Mouse (Mus musculus) spleen, adult 18-20 months (tissue): ENCODE measurements around the gene Mllt6.
A peak's percentile ranks its signal among the peaks of the same experiment; 100 is the strongest.
"Not testable (repeated sequence)": the region's sequence is repeated elsewhere in the genome, so short reads cannot be mapped to it uniquely, and the experiment has no call there.

Experiments used
- DNase-seq, 2 experiments: peaks; one replicate each; pipeline ENCODE4 v3.0.0; 2022; ENCODE audit warnings: mixed read lengths in 2 of 2

Mllt6 gene

DNA sequence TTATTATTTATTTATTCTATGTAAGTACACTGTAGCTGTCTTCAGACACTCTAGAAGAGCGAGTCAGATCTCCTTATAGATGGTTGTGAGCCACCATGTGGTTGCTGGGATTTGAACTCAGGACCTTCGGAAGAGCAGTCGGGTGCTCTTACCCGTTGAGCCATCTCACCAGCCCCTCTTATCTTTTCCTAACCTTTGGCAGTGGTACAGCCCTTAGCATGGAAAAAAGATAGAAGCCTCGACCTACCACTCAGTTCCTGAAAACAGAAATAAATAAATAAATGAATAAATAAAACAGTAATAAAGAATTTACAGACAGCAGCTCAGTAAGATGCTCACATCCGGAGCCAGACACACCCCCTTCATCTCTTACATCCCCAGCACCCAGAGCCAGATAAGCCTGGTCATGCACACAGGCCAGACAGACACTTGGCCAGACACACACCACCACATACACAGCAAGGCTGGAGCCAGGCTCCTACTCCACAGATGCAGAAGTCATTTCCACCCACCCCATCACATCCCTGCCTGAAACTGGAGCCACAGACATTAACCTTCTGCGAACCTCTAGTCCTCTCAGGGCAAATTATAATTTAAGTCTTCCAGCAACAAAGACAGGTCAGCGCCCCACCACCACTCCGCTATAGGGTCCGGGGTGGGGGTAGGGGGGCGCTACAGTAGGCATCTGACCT is 34.1 kb downstream of the Mllt6 start:
- DNase-seq: no peak

DNA sequence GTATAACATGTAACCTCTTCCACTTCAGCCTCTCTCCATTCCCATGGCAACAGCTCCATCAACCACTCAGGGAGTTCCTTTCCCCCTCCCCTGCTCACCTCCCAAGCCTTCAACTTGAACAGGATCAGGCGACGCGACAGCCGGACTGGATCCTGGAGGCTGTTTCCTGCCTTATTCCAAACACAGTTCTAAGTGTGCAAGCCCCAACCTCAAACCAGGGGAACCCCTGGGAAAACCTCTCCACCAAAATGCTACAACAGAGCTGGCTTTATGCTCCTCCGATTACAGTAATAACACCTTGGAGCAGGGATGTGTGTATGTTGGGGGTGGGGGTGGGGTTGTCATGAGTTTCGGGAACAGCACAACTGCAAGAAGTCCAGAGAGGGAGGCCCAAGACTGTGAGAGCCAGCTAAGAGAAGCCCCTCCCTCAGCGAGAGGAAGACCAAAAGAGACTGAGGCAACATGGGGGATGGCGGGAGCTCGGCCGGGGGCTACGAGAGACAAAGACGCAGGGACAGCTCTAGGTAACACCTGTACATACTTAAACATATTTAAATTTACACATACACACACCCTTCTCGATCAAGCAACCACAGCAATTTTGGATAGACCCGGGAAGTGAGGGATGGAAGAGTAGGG is 34.8 kb downstream of the Mllt6 start:
- DNase-seq: no peak

DNA sequence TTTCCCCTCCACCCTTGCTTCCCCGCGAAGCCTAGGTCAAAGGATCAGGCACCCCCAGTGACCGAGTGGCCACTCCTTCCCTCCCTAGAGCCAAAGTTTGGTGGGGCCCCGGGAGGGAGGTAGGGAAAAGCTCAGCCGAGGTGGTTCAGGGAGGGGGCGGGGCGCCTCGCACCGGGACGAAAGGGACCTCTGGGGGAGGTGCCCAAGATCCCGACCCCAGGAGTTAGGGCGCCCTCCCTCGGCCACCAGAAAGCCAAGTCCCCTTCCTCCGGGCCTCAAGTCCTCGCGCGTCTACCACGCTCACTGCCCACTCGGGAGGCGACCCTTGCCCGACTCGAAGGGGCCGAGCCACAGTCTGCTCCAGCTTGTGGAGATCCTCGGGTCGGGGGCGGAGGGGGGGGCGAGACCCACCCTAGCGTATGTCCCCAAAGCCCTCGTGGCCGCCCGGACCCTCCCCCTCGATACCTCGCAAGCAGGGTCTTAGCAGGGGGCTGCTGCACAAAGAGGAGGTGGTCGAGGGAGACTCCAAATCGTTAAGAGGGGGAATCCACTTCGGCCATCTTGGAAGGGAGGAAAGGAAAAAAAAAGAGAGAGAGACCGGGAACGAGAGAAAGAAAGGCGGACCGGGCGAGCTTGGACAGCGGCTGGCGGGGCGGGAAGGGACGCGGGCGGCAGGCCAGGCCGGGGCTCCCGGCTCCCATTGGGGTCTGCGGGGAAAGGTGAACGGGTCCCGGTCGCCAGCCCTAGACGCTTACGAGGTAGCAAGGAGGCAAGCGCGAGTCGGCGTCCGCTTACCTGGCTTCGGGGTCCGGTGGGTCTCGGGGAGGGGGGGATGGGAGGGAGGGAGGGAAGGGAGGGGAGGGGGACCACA is 35.8 kb downstream of the Mllt6 start:
- peak in 1 of 2 experiments; percentile 36 for DNase-seq

DNA sequence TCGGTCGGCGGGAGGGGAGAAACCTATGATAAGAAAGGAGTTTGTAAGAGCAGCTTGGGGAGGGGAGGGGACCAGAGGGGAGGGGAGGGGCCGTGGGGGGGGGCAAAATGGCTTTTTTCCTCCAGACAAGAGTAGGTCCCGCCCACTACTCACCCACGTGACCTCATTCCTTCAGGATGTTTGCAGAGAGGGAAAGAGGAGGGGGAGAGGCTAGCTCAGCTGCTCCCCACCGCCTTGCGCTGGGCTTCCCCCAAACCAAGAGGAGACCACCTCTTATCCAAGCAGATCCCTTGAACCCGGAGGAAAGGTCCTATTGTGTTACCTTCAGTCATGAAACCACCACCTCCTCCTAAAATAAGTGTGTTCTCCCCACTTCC is 36.4 kb downstream of the Mllt6 start:
- DNase-seq: peak in 1 of 2 experiments; percentile 50

DNA sequence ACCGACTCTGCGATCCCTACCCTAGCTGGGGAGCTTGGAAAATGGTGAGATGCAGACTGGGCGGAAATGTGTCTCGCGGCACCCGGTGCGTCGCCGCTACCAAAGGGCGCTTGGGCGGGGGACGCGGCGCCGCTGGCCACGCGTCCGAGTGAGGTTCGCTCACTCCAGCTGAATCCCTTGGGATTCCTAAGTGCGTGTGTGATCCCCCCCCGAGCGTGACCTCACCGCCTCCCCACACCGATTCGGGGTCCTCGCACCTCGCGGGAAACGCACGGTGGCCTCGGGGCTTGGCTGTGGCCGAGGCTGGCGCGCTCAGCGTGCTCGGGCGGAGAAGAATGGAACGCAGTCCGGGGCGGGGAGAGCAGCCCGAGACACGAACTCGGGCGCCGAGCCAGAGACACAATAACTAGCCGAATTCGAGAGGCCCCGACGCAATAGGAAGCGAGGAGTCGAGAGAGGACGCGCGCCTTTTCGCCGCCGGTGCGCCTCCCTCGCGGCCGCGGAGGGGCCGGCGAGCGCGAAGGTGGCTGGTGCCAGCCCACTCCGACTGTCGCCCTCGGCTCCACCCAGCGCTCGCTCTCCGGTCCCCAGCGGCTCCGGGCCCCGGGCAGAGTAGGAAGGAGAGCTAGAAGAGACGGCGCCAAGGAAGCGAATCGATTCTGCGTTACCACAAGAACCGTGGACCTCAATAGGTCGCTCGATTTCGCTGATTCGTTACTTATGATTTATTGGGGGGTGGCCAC is 37.0 kb downstream of the Mllt6 start, which contains the start of gene Pcgf2:
Pcgf2 (minus strand) TSS at position 495 of the 743 bp plus-strand sequence.
- peak; percentile 35 to 64 for DNase-seq

DNA sequence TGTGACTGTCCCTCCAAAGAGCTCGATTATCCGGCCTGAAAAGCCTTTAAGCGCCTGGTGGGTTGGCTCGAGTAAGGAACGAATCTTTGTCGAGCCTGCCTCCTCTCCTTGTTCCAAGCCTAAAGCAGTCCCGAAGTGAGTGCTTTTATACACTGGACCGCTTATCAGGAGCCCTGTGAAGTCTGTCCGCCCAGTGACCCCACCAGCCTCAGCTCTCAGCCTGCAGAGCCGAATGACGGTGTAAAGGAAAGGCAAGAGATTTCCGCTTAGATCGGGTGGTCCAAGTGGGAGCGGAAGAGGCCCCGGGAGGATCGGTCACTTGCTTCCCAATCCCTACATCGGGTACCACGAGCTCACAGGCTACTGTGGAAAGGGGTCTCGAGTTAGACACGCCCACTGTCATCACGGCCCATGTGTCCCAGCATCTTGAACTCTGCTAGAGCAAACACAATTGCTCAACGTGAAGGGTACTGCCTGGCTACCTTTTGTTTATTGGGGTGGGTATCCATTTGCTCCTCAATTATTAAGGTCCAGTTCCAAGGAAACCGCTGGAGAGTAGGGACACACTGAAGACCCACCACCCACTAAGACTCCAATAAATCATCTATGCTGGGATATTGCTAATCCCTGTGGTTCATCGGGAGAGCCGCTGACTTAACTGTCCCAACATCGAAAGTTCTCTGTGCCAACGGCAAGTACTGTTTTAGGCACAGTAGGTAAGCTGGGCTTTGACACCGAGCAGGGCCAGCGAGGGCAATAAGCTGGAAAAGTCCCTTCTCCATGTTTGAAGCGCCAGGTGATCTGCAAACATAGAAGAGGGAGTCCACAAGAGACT is 37.7 kb downstream of the Mllt6 start:
- DNase-seq: no peak

DNA sequence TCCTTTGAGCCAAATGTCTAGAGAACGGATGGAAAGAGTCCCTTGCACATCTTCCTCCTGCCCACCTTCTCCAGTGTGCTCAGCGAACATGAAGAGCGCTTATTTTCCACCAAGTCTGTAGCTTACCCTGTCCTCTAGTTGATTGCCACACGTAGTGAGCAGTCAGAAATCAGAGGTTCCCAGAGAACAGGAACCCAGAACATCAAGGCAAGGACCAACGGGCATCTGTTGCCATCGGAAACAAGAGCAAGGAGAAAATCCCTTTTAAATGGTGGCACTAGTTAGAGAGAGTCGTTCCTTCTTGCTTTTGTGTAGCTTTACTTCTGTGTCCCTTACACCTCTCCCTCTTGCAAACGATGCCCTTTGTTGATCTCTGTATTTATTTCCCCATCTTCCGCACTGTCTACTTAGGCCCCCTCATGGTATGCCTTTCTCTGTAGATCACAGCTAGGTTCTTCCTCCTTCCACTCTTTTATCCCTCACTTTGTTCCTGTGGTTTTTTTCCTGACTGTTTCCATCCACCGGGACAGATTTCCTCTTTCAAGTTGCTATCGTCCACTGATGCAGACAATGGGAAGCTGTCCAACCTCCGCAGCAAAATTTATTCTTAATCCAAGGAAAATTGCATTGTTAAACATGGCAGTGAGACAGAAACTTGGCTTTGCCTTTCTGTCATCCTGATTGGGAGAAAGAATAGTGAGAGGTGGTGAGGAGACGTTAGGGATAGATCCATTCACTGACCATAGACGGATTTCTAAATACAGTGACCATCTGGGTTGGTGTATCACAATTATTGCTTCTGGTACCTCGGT is 38.6 kb downstream of the Mllt6 start:
- no peak for DNase-seq

DNA sequence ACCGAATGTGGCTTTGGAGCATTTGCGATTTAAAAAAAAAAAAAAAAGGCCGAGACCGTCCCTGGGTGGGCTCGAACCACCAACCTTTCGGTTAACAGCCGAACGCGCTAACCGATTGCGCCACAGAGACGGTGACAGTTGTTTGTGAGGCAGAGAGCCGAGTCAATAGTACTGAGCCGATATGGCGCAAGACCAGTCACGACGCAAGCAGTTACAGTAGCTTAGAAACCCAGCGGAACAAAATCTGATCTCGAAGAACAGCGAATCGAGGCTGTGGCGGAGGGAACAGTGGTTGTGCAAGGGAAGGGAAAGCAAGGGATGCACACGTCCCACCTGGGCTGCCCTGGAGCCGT is 39.2 kb downstream of the Mllt6 start:
- DNase-seq: peak; percentile 74 to 82

DNA sequence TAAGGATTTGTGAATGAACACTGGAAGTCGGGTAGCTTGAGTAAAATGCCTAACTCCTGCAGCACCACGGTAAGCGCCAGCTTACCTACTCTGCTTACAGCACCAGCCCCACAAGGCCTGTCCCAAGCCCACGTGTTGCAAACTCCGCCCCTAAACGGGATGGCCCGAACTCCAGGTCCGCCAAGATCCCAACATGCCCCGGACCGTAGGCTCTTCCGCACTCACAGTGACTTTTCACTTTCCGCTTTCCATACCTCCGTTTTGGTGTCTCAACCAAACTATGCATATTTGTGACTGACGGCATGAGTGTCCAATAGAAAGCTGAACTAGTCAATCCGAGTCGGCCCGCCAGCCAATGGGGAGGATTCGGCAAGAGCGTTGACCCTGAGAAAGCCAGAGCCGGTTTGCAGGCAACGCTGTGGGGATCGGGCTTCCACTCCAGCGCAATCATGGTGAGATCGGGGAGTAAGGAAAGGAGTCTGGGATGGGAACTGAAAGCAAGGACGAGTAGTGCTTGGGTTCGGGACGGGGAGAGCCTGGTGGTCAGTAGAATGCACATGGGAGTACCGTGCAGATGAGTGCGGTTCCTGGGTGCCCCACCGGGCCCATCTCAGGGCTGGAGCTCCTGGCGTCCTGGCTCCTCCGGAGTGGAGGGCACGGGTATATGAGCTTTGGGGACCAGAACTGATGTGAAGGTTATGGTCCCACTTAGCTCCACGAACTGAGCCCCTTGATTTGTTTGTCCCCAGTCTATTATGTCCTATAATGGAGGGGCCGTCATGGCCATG is 40.0 kb downstream of the Mllt6 start, which contains the start of gene Psmb3:
Psmb3 (plus strand) TSS at position 361 of the 788 bp plus-strand sequence.
- DNase-seq: peak; percentile 87 to 94

DNA sequence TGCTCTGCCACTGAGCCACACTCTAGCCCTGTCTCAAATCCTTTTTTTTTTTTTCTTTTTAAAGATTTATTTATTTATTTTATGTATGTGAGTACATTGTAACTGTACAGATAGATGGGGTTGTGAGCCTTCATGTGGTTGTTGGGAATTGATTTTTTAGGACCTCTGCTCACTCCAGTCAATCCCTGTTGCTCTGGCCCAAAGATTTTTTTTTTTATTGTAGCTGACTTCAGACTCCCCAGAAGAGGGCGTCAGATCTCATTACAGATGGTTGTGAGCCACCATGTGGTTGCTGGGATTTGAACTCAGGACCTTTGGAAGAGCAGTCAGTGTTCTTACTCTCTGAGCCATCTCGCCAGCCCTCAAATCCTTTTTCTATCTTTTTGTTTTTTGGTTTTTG is 46.9 kb downstream of the Mllt6 start:
- DNase-seq: not testable (repeated sequence)

DNA sequence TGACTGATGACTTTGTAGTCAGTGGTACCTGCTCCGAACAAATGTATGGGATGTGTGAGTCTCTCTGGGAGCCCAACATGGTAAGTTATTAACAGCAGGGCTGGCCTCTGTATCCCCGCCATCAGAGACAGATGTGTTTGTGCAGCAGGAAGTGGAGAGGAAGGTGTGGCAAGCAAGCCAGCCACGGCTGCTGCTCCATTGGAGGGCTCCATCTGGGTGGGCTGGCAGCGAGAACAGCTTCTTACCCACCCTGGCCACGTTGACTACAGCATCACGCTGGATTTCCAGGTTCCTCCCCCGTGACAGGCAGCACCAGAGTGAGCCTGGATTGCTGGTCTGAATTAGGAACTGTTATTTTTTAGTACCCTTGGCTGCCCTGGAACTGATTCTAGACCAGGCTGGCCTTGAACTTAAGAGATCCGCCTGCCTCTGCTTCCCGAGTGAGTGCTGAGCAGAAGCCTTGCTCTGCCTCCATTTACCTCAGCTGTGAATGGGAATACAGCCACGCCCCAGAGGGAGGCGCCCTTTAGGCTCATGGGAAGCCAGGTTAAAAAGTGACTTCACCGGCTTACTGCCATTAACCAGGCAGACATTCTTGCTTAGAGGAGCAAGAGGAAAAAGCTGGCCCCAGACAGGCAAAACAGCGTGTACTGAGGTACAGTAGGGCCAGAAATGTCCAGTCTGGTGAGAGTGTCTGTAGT is 48.1 kb downstream of the Mllt6 start:
- DNase-seq: no peak

DNA sequence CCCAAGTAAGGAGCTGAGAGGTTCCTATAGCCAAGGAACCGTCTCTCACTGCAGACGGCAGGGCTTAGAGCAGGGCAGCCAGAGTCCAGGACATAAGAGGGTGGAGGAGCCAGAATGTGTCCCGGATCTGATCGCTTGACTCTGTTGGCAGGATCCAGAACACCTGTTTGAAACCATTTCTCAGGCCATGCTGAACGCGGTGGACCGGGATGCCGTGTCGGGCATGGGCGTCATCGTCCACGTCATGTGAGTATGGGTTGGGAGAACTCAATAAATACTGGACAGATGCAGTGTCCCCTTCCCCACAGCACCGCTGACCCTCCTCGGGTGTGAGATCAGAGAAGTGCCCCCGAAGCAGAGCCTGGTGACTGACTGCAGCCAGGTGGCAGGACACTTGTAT is 49.1 kb downstream of the Mllt6 start:
- DNase-seq: no peak

DNA sequence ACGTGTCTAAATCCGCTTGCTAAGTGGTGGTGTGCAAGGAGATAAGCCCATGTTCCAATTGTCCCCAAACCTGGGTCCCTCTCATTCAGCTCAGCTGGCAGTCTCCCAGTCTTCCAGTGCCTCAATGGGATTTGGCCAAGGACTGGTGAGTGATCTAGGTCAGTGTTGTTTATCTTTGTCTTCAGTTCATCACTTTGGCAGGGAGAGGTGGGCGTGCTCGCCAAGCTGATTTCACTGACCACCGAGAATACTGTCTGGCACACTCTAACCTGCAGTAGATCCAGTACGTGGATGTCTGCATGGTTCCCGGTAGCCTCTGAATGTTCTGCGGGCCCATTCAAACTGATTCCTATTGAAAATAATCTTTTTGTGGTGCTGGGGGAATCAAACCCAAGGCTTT is 50.7 kb downstream of the Mllt6 start:
- DNase-seq: no peak

DNA sequence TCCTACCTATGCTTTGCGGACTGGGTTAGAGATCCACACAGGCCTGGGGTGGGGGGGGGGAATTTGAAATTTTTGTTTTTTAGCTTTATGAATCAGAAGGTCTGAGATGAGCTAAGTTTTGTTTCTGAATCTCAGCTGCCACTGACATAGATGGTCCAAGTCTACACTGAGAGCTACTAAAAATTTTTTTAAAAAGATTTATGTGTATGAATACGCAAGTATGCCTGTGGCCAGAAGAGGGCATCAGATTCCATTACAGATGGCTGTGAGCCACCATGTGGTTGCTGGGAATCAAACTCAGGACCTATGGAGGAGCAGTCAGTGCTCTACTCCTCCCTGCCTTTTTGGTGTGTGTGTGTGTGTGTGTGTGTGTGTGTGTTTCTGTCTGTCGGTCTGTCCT is 51.1 kb downstream of the Mllt6 start:
- no peak for DNase-seq

DNA sequence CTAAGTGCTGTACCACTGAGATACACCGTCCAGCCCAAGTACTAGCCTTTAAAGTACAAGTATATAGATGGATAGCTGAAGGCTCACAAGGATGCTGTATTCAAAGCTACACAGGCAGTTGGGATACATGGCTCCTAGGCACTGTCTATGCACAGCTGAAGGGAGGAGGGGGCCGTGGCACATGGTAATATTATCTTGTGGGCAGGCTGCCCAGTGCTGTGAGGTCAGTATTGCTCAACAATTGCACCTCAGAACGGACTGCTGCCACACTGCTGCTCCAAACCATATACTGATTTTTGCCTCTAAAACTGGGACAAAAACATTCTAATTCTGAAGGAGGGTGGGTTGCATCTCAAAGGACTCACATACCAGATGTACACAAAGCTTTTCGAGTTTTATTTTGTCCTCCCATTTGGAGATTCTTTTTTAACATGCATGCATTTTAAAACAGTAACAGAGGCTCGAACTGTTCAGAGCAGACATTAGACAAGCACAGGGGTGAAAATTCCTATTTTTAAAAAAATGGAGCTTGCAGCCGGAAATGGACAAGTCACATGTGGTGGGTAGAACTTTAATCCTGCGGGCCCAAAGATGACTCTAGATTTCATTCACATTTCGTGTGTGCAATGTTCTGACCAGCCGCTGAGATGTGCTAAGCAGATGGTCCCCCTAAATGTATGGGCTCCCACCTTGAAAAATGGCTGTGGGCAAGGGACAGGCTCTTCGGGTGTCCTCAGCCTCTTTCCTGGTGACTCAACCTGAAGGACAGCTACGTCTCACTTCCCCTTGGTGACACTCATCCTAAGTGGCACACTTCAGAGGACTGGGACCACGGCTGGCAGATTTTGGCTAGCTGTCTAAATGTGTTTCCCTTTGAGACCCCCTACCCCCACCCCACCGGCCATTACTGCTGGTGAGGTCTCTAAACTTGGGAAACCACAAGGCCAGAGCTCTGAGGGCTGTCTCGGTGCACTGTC is 51.9 kb downstream of the Mllt6 start:
- no peak for DNase-seq

DNA sequence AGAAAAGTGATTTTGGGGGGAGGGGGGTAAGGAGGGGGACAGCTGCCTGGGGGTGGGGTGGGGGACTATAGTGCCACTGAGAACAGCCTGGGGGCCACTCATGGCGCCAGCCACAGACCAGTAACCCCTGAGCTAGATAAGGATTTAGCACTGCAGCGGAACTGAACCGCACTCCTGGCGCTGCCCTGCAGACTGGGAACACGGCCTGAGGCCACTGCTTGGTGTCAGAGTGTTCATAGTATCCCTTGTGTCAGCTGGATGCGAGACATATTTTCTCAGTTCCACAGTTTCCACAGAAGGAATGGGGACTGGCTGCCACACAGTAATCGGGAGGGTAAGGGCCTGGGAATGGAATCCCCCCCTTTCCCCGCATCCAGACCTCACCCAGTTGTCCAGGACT is 52.8 kb downstream of the Mllt6 start:
- no peak for DNase-seq

DNA sequence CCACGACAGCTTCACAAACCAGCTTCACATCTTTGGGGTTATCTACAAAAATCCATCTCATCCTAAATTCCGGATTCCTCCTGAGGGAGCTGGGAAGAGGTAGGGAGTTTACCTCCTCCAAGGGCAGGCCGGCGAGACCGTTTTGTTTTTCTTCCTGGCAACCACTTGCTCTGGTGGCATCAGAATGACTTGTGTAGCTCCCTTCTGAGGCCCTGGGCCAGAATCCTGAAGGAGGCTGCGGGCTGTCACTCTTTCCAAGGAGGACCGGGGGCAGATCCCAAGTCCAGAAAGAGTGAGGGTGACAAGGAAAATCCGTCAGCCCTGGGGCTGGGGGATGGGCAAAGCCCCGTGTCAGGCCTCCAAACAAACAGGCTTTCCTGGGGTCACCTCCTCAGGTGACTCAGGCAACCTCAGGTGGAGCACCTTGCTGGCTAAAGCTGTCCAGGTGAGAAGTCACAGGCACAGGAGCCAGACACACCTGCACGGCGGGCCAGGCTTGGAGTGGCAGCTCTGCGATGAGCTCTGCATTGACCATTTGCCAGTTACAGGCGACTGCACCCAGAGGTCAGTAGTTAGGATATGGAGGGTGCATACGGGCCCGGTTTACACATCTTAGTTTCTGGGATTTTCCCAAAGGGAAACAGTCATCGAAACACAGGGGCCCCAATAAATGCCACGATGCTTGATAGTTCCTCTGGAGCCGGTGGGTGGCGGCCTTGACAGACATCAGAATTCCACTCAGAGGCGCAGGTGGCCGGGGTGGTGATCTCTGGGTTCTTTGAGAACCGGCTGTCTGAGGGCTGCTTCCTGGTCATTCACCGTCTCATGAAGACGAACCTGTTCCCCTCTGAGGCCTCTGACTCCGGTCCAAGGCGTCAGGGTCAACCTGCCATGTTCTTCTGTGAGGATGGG is 54.4 kb downstream of the Mllt6 start:
- no peak for DNase-seq
